Mouse (Mus musculus): ENCODE measurements around the gene Ccl20. TPM values are rescaled to one million over a fixed set of nuclear protein-coding genes. Genes with fewer than 3 reads are reported as not detected.

Gene Ccl20
- 1 to 10 TPM; 2.7 to 3.7 TPM for polyA plus RNA-seq (2017; shearing (Covaris generic))

- ATAC-seq: no peak
These were observed at the start of gene Ccl20 for GRCm38 (mm10) chr1:83116447-83117137. Gene Ccl20, plus strand, starts transcription at chr1:83116766.

- ATAC-seq: no peak
These were observed 49.4 kb upstream of the Ccl20 start for GRCm38 (mm10) chr1:83067205-83067604.

- no peak for ATAC-seq
These were observed 40.9 kb upstream of the Ccl20 start for GRCm38 (mm10) chr1:83075526-83076189.

- peak; percentile 79 for ATAC-seq
These were observed 40.2 kb upstream of the Ccl20 start for GRCm38 (mm10) chr1:83076190-83076917.

- peak; percentile 60 for ATAC-seq
These were observed 39.5 kb upstream of the Ccl20 start for GRCm38 (mm10) chr1:83077016-83077415.

- no peak for ATAC-seq
These were observed 31.8 kb upstream of the Ccl20 start for GRCm38 (mm10) chr1:83084790-83085189.

GRCm38 (mm10) chr1:83091268-83091667 is 25.3 kb upstream of the Ccl20 start:
- no peak for ATAC-seq

GRCm38 (mm10) chr1:83096935-83097334 is 19.6 kb upstream of the Ccl20 start:
- no peak for ATAC-seq

GRCm38 (mm10) chr1:83099160-83099559 is 17.4 kb upstream of the Ccl20 start:
- no peak for ATAC-seq

GRCm38 (mm10) chr1:83099580-83100137 is 16.9 kb upstream of the Ccl20 start:
- ATAC-seq: no peak

GRCm38 (mm10) chr1:83101891-83102290 is 14.7 kb upstream of the Ccl20 start:
- no peak for ATAC-seq

- no peak for ATAC-seq
These were observed 11.1 kb upstream of the Ccl20 start for GRCm38 (mm10) chr1:83105464-83105863.

- ATAC-seq: no peak
These were observed 9.1 kb upstream of the Ccl20 start for GRCm38 (mm10) chr1:83107410-83107978.

- ATAC-seq: no peak
These were observed 5.6 kb upstream of the Ccl20 start for GRCm38 (mm10) chr1:83110992-83111391.

- ATAC-seq: peak; percentile 43
These were observed 4.8 kb upstream of the Ccl20 start for GRCm38 (mm10) chr1:83111726-83112125.

- ATAC-seq: no peak
These were observed 651 bp downstream of the Ccl20 start for GRCm38 (mm10) chr1:83117217-83117616.

GRCm38 (mm10) chr1:83117661-83118060 is 1.1 kb downstream of the Ccl20 start:
- ATAC-seq: no peak

- no peak for ATAC-seq
These were observed 3.3 kb downstream of the Ccl20 start for GRCm38 (mm10) chr1:83119903-83120302.

GRCm38 (mm10) chr1:83120312-83120711 is 3.7 kb downstream of the Ccl20 start:
- no peak for ATAC-seq

GRCm38 (mm10) chr1:83123201-83123600 is 6.6 kb downstream of the Ccl20 start:
- no peak for ATAC-seq

GRCm38 (mm10) chr1:83135829-83136228 is 19.3 kb downstream of the Ccl20 start:
- ATAC-seq: no peak

GRCm38 (mm10) chr1:83137847-83138246 is 21.3 kb downstream of the Ccl20 start:
- peak; percentile 53 for ATAC-seq

GRCm38 (mm10) chr1:83138721-83139120 is 22.2 kb downstream of the Ccl20 start:
- no peak for ATAC-seq
